Mouse (Mus musculus) heart, postnatal 0 days (tissue): Measurements from ENCODE around the gene Wnk1. TPM values are rescaled to one million over a fixed set of nuclear protein-coding genes. Genes with fewer than 3 reads are reported as not detected.

Source experiments
- ATAC-seq: fragments of 200-750 bp; cut with Nextera tagmentation; 2 replicates; pipeline ENCODE4 v1.8.0; 2017; ENCODE audit warnings: low read depth, moderate number of reproducible peaks, moderate library complexity; ENCODE audit not compliant: insufficient read depth
- DNase-seq: peaks from one replicate; pipeline ENCODE4 v3.0.0-alpha.2; 2016; ENCODE audit warnings: low spot score
- H3K27ac ChIP-seq: fragments of 300-500 bp; sonication (generic); 2 replicates; pipeline ENCODE4 v1.5.1; 2014; ENCODE audit warnings: low read depth, mild to moderate bottlenecking
- H3K27me3 ChIP-seq: fragments of 300-500 bp; sonication (generic); 2 replicates; pipeline ENCODE4 v1.6.1; 2014; ENCODE audit warnings: low read length, mixed read lengths; ENCODE audit not compliant: control insufficient read depth, insufficient read depth
- H3K36me3 ChIP-seq: fragments of 300-500 bp; sonication (generic); replicated peaks from 2 replicates; pipeline ENCODE4 v1.6.1; 2014; ENCODE audit warnings: low read length, mixed read lengths; ENCODE audit not compliant: control insufficient read depth, insufficient read depth
- H3K4me1 ChIP-seq: fragments of 300-500 bp; sonication (generic); 2 replicates; pipeline ENCODE4 v1.6.1; 2014; ENCODE audit warnings: antibody characterized with exemption; ENCODE audit not compliant: control insufficient read depth, insufficient read depth
- H3K4me2 ChIP-seq: fragments of 300-500 bp; sonication (generic); 2 replicates; pipeline ENCODE4 v1.6.1; 2014; ENCODE audit warnings: low read depth, mild to moderate bottlenecking, low read length, moderate library complexity
- H3K4me3 ChIP-seq: fragments of 300-500 bp; sonication (generic); 2 replicates; pipeline ENCODE4 v1.5.1; 2014; ENCODE audit warnings: low read depth, low read length
- H3K9ac ChIP-seq: fragments of 300-500 bp; sonication (generic); replicated peaks from 2 replicates; pipeline ENCODE4 v1.6.1; 2014; ENCODE audit warnings: low read depth, low read length, mixed read lengths
- H3K9me3 ChIP-seq: fragments of 300-500 bp; sonication (generic); replicated peaks from 2 replicates; pipeline ENCODE4 v1.6.1; 2016; ENCODE audit warnings: low read length; ENCODE audit not compliant: control insufficient read depth
- CTCF ChIP-seq: IDR thresholded peaks from 2 replicates; pipeline ENCODE4 v1.5.1; 2016; ENCODE audit warnings: antibody characterized with exemption, control low read depth, low read depth
- EP300 ChIP-seq: IDR thresholded peaks from 2 replicates; pipeline ENCODE4 v1.6.1; 2016; ENCODE audit warnings: antibody characterized with exemption, low read depth
- WGBS: fragments of 180-500 bp; shearing (Covaris S2); extraction: QIAGEN DNeasy Blood & Tissue Kit; methylation state at CpG from one replicate; pipeline ENCODE4 v1.1.7; 2014; 5-methylcytosine and 5-hydroxymethylcytosine counted together
- polyA plus RNA-seq: library from polyadenylated mRNA; unstranded; fragments of >200 nt; fragmentation: Nextera tagmentation; extraction: Ambion mirVana; gene quantifications from 2 replicates; pipeline ENCODE4 v1.2.1, GENCODE M21; 2015
- total RNA-seq: library from RNA; depleted of rRNA; stranded (reverse); fragments of >200 nt; gene quantifications from 2 replicates; pipeline ENCODE4 v1.2.3, GENCODE M21; 2014; ENCODE audit warnings: low replicate concordance

Wnk1 gene
- total and polyA plus RNA-seq, 2 experiments from 2014 or later, result 59.2 to 179 TPM

DNA sequence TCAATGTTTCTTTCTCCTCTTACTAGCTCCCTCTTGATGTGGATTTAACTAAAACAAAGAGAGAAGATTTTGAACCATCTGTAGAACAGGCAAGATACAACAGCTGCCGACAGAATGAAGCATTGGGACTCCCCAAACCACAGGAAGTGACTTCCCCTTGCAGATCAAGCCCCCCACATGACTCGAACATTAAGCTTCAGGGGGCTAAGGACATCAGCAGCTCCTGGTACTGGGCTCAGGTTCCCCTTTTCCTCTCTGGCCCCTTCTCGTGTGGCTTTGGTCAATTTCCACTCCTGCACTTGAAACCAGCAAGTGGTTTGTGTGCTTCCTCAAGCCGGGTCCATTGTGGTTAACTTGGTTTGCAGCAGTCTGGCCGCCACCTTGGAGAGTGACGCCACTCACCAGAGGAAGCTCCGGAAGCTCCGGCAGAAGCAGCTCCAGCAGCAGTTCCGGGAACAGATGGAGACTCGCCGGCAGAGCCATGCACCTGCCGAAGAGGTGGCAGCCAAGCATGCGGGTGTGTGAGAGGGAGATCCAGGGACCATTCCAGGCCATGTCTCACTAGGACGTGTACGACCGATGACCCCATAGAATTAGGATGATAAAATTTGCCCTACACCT, 119.8 kb downstream of the Wnk1 start:
- Histone ChIP-seq H3K36me3 (peaks cover 77% of the 10 kb centered on the region), H3K4me3 (no peak overlapping the region), H3K9ac (no peak overlapping the region), H3K4me1 (no peaks in the 10 kb centered on the region), H3K9me3 (no peaks in the 10 kb centered on the region), H3K4me2 (no peak overlapping the region), H3K27ac (no peak overlapping the region), H3K27me3 (no peaks in the 10 kb centered on the region)
- DNase-seq (no peak), ATAC-seq (no peak)
- TF ChIP-seq EP300 (no peak), CTCF (no peak)
- WGBS, result 80% methylated on average over 16 of the region's 16 CpGs

- peaks cover 76% of the 10 kb centered on the region for H3K36me3 ChIP-seq
- no peak for TF ChIP-seq EP300
- TF ChIP-seq CTCF, result no peak
- WGBS, result 93% methylated on average over 5 of the region's 5 CpGs
Measured at GRCm38 (mm10) chr6:119915710-119916109, 122.8 kb downstream of the Wnk1 start.

GRCm38 (mm10) chr6:119912046-119912445, 126.4 kb downstream of the Wnk1 start:
- H3K9me3 ChIP-seq, result no peaks in the 10 kb centered on the region
- H3K4me2 ChIP-seq, result no peak overlapping the region
- H3K9ac ChIP-seq, result no peak overlapping the region
- H3K4me3 ChIP-seq, result no peak overlapping the region
- H3K4me1 ChIP-seq, result no peaks in the 10 kb centered on the region
- no peak overlapping the region for H3K27ac ChIP-seq
- DNase-seq, result no peak
- H3K27me3 ChIP-seq, result no peaks in the 10 kb centered on the region
- 69% methylated on average over 5 of the region's 5 CpGs for WGBS
- no peak for ATAC-seq
- peaks cover 49% of the 10 kb centered on the region for H3K36me3 ChIP-seq
- TF ChIP-seq EP300 (no peak), CTCF (no peak)

More at GRCm38 (mm10) chr6:119915710-119916109, 122.8 kb downstream of the Wnk1 start:
- no peak for DNase-seq
- no peak for ATAC-seq
- H3K27me3 ChIP-seq, result no peaks in the 10 kb centered on the region
- no peaks in the 10 kb centered on the region for H3K4me1 ChIP-seq
- H3K9me3 ChIP-seq, result no peaks in the 10 kb centered on the region
- no peak overlapping the region for H3K4me3 ChIP-seq
- H3K4me2 ChIP-seq, result no peak overlapping the region
- H3K9ac ChIP-seq, result no peak overlapping the region
- H3K27ac ChIP-seq, result no peak overlapping the region

DNA sequence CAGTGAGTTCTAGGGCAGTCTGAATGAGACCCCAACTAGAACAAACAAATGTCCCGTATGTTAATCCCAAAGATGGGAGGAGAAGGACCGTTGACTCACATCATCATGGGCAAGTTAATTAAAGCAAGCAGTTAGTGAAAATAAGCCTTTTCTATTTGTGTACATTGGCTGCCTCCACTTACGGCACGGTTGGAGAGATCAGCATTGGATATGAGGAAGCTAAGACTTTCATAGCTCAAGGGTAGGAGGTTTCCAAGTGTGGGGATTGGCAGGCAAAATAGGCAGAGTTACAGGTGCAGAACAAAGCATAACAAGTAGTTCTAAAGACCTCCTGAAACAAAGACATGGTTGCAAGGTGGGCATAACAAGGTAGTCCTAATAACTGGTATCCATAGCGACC, 133.0 kb downstream of the Wnk1 start:
- no peak for TF ChIP-seq EP300
- no peak for TF ChIP-seq CTCF
- H3K36me3 ChIP-seq, result peaks cover 9% of the 10 kb centered on the region; the same call in 1 of the 2 replicates
- WGBS, result 89% methylated on average over 5 of the region's 5 CpGs
- H3K27ac ChIP-seq, result no peak overlapping the region
- no peaks in the 10 kb centered on the region for H3K27me3 ChIP-seq
- no peak overlapping the region for H3K4me3 ChIP-seq
- H3K9ac ChIP-seq, result no peak overlapping the region
- H3K9me3 ChIP-seq, result no peaks in the 10 kb centered on the region
- no peak overlapping the region for H3K4me2 ChIP-seq
- DNase-seq (no peak), ATAC-seq (no peak)
- H3K4me1 ChIP-seq, result peaks cover 6% of the 10 kb centered on the region; the same call in 1 of the 2 replicates

- H3K27me3 ChIP-seq, result no peaks in the 10 kb centered on the region
- peak overlapping the region; percentile 79 for H3K4me2 ChIP-seq
- WGBS, result 17% methylated on average over 15 of the region's 15 CpGs
- peaks cover 9% of the 10 kb centered on the region; the same call in 1 of the 2 replicates for H3K36me3 ChIP-seq
- H3K27ac ChIP-seq, result peak overlapping the region; percentile 93
- no peaks in the 10 kb centered on the region for H3K9me3 ChIP-seq
- peaks cover 6% of the 10 kb centered on the region; the same call in 1 of the 2 replicates for H3K4me1 ChIP-seq
- H3K9ac ChIP-seq, result peak overlapping the region; percentile 74
- peak; percentile 58 for ATAC-seq
- DNase-seq, result peak; percentile 11
- H3K4me3 ChIP-seq, result peak overlapping the region; percentile 69
- no peak for TF ChIP-seq CTCF
Measured at GRCm38 (mm10) chr6:119903081-119903789, 135.2 kb downstream of the Wnk1 start.
